Mouse (Mus musculus) heart, postnatal 0 days (tissue): ENCODE results near the gene Ube2j2. TPM values are rescaled to one million over a fixed set of nuclear protein-coding genes. Genes with fewer than 3 reads are reported as not detected.
A peak's percentile ranks its signal among the peaks of the same experiment; 100 is the strongest.

Experiments
- ATAC-seq: fragments of 200-750 bp; cut with Nextera tagmentation; 2 replicates; pipeline ENCODE4 v1.8.0; 2017; ENCODE audit warnings: low read depth, moderate number of reproducible peaks, moderate library complexity; ENCODE audit not compliant: insufficient read depth
- DNase-seq: peaks from one replicate; pipeline ENCODE4 v3.0.0-alpha.2; 2016; ENCODE audit warnings: low spot score
- H3K27ac ChIP-seq: fragments of 300-500 bp; sonication (generic); 2 replicates; pipeline ENCODE4 v1.5.1; 2014; ENCODE audit warnings: low read depth, mild to moderate bottlenecking
- H3K27me3 ChIP-seq: fragments of 300-500 bp; sonication (generic); 2 replicates; pipeline ENCODE4 v1.6.1; 2014; ENCODE audit warnings: low read length, mixed read lengths; ENCODE audit not compliant: control insufficient read depth, insufficient read depth
- H3K36me3 ChIP-seq: fragments of 300-500 bp; sonication (generic); replicated peaks from 2 replicates; pipeline ENCODE4 v1.6.1; 2014; ENCODE audit warnings: low read length, mixed read lengths; ENCODE audit not compliant: control insufficient read depth, insufficient read depth
- H3K4me1 ChIP-seq: fragments of 300-500 bp; sonication (generic); 2 replicates; pipeline ENCODE4 v1.6.1; 2014; ENCODE audit warnings: antibody characterized with exemption; ENCODE audit not compliant: control insufficient read depth, insufficient read depth
- H3K4me2 ChIP-seq: fragments of 300-500 bp; sonication (generic); 2 replicates; pipeline ENCODE4 v1.6.1; 2014; ENCODE audit warnings: low read depth, mild to moderate bottlenecking, low read length, moderate library complexity
- H3K4me3 ChIP-seq: fragments of 300-500 bp; sonication (generic); 2 replicates; pipeline ENCODE4 v1.5.1; 2014; ENCODE audit warnings: low read depth, low read length
- H3K9ac ChIP-seq: fragments of 300-500 bp; sonication (generic); replicated peaks from 2 replicates; pipeline ENCODE4 v1.6.1; 2014; ENCODE audit warnings: low read depth, low read length, mixed read lengths
- H3K9me3 ChIP-seq: fragments of 300-500 bp; sonication (generic); replicated peaks from 2 replicates; pipeline ENCODE4 v1.6.1; 2016; ENCODE audit warnings: low read length; ENCODE audit not compliant: control insufficient read depth
- CTCF ChIP-seq: IDR thresholded peaks from 2 replicates; pipeline ENCODE4 v1.5.1; 2016; ENCODE audit warnings: antibody characterized with exemption, control low read depth, low read depth
- EP300 ChIP-seq: IDR thresholded peaks from 2 replicates; pipeline ENCODE4 v1.6.1; 2016; ENCODE audit warnings: antibody characterized with exemption, low read depth
- WGBS: fragments of 180-500 bp; shearing (Covaris S2); extraction: QIAGEN DNeasy Blood & Tissue Kit; methylation state at CpG from one replicate; pipeline ENCODE4 v1.1.7; 2014; 5-methylcytosine and 5-hydroxymethylcytosine counted together
- polyA plus RNA-seq: library from polyadenylated mRNA; unstranded; fragments of >200 nt; fragmentation: Nextera tagmentation; extraction: Ambion mirVana; gene quantifications from 2 replicates; pipeline ENCODE4 v1.2.1, GENCODE M21; 2015
- total RNA-seq: library from RNA; depleted of rRNA; stranded (reverse); fragments of >200 nt; gene quantifications from 2 replicates; pipeline ENCODE4 v1.2.3, GENCODE M21; 2014; ENCODE audit warnings: low replicate concordance

The Ube2j2 gene
- total and polyA plus RNA-seq, 2 experiments from 2014 or later, result 46.4 to 66.9 TPM

DNA sequence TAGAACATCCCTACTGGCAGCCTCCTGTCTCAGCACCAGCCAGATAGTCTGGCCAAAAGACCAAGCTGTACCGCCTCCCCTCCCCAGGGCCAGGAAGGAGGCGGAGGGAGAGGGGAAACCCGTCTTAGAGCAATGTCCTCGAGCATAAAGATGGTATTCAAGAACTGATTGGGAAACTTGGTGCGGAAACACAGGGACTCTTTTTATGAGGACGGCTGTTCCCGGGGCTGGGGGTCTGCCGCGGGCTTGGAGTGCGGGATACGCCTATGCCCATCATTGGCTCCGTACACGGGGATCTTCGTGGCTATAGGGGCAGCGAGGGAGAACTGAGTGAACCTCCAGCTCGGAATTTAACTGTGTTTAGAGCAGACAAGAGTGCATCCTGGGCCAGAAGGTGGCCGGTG is 580 bp upstream of the Ube2j2 start:
- Histone ChIP-seq H3K36me3 (peaks cover 10% of the 10 kb centered on the region), H3K9me3 (no peaks in the 10 kb centered on the region), H3K4me3 (peak overlapping the region; percentile 95), H3K27ac (peak overlapping the region; percentile 87), H3K9ac (peak overlapping the region; percentile 93), H3K4me1 (peaks cover 14% of the 10 kb centered on the region; the same call in 1 of the 2 replicates), H3K4me2 (peak overlapping the region; percentile 98), H3K27me3 (no peaks in the 10 kb centered on the region)
- TF ChIP-seq EP300 (no peak), CTCF (no peak)
- 2% methylated on average over 16 of the region's 17 CpGs for WGBS
- DNase-seq, result peak; percentile 23
- peak; percentile 12; the same call in 1 of the 2 replicates for ATAC-seq

DNA sequence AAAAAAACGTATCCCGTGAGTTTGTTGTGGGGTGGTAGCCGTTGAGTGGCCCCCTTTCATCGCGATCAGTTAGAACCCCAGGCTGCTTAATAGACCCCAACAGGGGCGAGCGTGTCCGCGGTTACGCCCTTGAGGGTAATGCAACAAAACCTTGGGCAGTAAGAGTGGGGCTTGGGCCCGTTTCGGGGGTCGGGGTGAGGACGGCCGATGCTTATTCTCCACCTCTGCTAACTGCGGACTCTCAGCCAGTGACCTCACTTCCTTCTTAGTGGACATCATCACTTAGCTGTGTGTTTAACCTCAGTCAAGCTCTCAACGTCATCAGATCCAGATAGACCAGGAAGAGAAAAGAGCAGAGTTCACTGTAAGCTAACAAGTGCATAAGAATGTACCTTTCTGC is 640 bp downstream of the Ube2j2 start:
- TF ChIP-seq CTCF (no peak), EP300 (no peak)
- H3K36me3 ChIP-seq, result peaks cover 14% of the 10 kb centered on the region
- peaks cover 14% of the 10 kb centered on the region; the same call in 1 of the 2 replicates for H3K4me1 ChIP-seq
- peak overlapping the region; percentile 98 for H3K4me2 ChIP-seq
- H3K4me3 ChIP-seq, result peak overlapping the region; percentile 95
- H3K27me3 ChIP-seq, result no peaks in the 10 kb centered on the region
- H3K9ac ChIP-seq, result peak overlapping the region; percentile 93
- H3K27ac ChIP-seq, result peak overlapping the region; percentile 87
- WGBS, result 0% methylated on average over 17 of the region's 17 CpGs
- DNase-seq, result peak; percentile 51
- H3K9me3 ChIP-seq, result no peaks in the 10 kb centered on the region
- no peak for ATAC-seq

DNA sequence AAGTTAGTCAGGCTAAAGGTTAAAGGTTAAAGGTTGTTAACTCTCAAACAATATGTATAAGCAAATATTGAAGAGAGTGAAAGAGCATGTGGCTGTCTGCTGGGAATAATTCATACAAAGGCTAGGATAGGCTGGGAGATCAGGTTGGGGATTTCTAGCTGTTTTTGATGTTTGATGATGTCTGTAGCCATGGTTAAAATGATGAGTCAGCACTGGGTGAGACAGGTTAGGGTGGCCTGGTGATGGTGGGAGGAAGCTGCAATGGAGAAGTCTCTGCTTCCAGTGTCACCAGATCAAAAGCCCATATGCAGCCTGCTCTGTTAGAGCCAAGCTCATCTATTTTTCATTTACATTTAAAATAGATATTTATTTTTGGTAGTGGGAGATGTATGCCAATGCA is 3.5 kb downstream of the Ube2j2 start:
- no peak overlapping the region for H3K4me3 ChIP-seq
- no peak for ATAC-seq
- H3K27ac ChIP-seq, result no peak overlapping the region
- no peaks in the 10 kb centered on the region for H3K9me3 ChIP-seq
- TF ChIP-seq CTCF (no peak), EP300 (no peak)
- H3K9ac ChIP-seq, result no peak overlapping the region
- H3K36me3 ChIP-seq, result peaks cover 42% of the 10 kb centered on the region
- no peaks in the 10 kb centered on the region for H3K27me3 ChIP-seq
- DNase-seq, result no peak
- H3K4me1 ChIP-seq, result peaks cover 14% of the 10 kb centered on the region; the same call in 1 of the 2 replicates
- H3K4me2 ChIP-seq, result no peak overlapping the region

DNA sequence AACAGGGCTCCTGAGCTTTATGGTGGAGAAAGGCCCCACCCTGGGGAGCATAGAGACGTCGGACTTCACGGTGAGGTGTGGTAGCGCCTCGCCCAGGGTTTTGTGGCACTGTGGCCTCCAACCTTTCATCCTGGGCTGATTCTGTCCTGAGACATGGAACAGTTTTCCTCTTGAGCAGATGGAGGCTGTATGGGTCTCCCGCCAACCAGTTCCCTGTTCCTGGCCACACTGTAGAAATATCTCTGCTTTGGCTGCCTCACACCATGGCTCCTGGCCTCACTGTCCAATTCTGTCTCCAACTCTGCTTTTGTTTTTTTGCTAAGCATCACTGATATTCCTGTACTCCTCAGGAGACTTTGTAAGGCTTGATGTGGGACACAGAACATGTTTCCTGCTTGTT is 11.9 kb downstream of the Ube2j2 start:
- no peak for TF ChIP-seq EP300
- TF ChIP-seq CTCF, result no peak
- peaks cover 77% of the 10 kb centered on the region for H3K36me3 ChIP-seq

DNA sequence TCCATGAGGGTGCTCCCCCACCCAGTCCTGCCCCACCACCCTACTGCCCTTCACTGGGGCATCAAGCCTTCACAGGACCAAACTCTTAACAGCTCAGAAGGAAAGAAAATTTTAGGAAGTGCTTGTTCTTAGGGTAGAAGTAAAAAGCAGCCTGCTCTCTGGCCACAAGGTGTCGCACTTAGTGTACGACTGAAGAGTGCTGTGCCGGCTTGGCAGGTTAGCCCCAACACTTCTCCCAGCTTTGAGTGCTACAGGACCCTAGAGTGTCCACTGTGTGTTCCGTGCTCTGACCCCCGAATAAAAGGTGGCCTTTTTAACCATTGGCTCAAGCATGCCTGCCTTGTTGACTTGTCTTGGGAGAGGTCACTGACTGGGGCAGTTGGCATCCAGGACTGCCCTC is 15.6 kb downstream of the Ube2j2 start:
- peak; percentile 83 for DNase-seq
- 5% methylated on average over 5 of the region's 5 CpGs for WGBS
- Histone ChIP-seq H3K27me3 (no peaks in the 10 kb centered on the region), H3K9me3 (no peaks in the 10 kb centered on the region), H3K4me1 (0 out of 2 replicates have a peak, but pooled peaks cover 5% of the 10 kb centered on the region), H3K27ac (no peak overlapping the region), H3K4me3 (no peak overlapping the region), H3K9ac (no peak overlapping the region), H3K4me2 (no peak overlapping the region), H3K36me3 (peaks cover 41% of the 10 kb centered on the region)
- ATAC-seq, result peak; percentile 68; the same call in 1 of the 2 replicates
- TF ChIP-seq EP300 (no peak), CTCF (peak; percentile 78)

More for the DNA sequence above, 11.9 kb downstream of the Ube2j2 start:
- no peak overlapping the region for H3K9ac ChIP-seq
- no peaks in the 10 kb centered on the region for H3K4me1 ChIP-seq
- H3K27me3 ChIP-seq, result no peaks in the 10 kb centered on the region
- no peak for ATAC-seq
- 87% methylated on average over 6 of the region's 6 CpGs for WGBS
- no peak overlapping the region for H3K4me2 ChIP-seq
- no peak for DNase-seq
- no peak overlapping the region for H3K4me3 ChIP-seq
- no peak overlapping the region for H3K27ac ChIP-seq
- no peaks in the 10 kb centered on the region for H3K9me3 ChIP-seq
